Mouse (Mus musculus) testis, postnatal 14 days (tissue): ENCODE results near the gene Zfp53.

Experiments used
- DNase-seq: peaks from one replicate; pipeline ENCODE4 v3.0.0; 2021; ENCODE audit warnings: low spot score

Gene Zfp53

DNA sequence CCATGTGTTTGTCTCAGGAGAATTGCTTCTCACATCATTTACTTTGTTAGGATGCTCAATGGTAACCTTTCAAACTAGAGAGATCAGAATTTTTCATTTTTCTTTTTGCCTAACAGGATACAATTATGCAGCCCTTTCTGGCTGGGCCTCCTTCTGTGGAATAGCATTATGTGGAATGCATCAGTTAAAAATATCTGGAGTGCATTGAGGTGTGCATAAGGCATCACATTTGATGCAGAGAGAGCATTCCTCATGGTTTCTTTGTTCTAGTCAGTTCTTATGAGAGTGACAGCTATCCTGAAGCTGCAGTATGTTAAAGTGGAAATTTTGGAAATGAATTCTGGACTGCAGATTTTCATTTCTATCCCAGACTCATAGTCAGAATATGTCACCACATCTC is 37.5 kb downstream of the Zfp53 start:
- no peak for DNase-seq

DNA sequence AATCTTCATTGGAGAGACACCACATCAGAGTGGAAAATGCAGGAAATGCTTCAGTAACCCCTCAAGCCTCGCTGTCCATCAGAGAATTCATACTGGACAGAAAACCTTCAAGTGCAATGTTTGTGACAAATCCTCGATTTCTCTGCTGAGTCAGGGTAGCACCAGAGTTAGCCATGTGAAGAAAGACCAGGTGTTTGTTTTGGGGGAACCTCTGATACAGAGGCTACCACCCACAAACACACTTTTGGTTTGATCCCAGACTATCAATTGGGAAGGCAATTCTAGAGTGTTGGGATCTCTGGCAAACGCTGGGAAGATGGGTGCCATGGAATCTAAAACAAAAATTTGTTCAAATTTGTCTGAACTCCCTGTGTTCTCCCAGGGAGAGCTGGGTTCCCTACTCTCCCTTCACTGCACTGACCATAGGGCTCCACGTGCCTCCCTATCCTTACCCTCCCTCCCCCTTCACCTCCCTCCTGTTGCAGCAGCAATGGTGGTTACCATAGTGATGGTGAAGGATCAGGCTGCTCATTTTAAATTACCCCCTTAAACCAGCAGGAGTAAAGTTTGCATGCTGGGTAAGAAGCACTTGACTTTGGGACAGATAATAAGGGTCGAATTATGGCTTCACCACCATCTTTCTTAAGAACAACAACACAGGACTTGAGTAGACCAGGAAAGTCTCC is 42.0 kb downstream of the Zfp53 start:
- no peak for DNase-seq

DNA sequence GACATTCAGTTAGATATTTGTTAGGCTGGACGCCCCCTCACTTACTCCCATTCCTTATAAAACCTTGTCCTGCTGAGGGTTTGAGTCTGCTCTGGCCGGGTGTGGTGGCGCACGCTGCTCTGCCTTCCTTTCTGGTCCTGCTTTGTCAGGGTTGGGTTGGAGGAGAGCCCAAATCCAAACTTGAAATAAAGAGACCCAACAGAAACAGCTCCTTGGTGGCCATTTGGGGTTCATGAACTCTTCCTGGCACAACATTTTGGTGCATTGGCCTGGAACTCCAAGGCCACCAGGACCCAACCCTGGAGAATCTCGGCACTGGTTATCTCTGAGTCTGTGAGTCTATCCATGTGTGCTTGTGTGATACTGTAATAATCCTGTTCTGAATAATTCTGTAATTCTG is 42.8 kb downstream of the Zfp53 start:
- no peak for DNase-seq

DNA sequence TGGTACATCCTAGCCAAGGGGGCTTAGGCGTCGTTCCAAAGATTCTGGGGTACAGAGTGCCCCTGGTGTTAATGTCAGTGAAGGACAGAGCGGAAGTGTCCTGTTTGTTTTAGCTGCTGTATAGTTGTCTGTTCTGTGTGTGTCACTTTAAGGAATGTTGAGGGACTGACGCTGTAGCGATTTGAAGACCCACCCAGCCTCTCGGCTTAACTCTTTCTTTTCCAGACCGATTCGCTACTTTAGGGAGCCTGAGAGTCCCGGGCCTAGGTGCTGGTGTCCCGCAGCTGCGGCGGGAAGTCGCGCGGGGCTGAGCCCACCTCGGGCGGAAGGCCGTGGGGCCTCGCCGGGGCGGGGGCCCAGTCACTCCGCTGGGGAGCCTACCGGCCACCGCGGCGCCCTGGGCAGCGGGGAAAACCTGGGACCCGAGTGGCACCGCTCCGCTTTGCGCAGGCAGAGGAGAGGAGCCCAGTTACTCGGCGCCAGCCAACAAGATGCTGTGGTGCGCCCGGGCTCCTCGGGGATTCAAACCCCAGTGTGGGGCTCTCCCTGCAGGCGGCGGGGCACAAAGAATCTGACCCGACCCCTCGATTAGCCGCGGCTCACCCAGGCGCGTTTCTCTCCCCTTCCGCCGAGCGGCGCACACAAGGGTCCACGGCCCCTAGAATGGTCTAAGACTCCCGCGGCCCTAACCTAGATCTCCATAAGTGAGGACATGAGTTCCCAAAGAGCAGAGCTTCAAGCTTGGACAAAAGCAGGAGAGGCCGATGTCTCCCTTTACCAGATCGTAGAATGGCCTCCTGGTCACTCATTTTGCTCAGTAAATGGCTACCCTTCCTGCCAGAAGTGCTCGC is 43.5 kb downstream of the Zfp53 start:
- peak; percentile 66 for DNase-seq

DNA sequence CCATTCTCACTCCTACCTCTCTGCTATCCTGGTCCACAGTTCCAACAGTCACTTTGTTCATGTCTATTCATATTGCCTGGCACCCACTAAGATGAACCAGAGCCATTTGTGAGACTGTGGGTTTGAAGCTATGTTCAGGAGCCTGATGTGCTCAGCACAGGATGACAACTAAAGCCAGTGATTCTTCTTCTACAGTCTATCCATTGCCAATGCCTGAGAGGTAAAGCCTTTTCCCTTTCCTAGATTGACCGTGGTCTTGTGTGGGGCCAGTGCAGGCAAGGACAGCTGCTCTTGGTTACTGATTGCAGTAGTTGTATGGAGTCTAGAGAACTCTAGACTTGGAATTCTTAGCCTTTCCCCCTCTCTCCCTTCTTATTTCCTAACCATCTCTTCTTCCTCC is 45.2 kb downstream of the Zfp53 start:
- no peak for DNase-seq

DNA sequence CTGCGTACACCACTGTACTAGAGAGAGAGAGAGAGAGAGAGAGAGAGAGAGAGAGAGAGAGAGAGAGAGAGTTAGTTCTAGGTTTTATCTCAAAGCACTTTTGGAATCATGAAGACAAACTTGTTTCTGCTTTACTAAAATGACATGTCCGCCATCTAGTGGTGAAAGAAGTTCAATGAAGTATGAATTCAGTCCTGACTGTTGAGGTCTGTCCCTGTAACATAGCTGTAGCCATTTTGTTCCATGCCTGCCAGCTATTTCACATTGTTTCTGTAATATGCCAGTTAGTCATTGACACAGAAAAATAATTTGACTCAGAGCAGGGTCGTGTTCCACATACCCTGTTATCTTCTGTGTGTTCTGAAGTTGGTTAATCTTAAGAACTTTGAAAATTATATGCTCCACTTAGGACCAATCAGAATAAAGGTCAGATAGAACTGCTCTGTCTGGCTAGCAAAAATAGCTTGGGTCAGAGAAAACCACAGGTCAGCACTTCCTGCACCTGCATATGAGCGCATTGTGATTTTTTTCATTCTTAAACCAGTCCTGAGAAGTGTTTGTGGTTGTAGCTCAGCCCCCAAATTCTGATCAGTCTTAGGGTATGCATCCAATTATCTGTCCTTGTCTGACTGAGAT is 45.8 kb downstream of the Zfp53 start:
- peak; percentile 38 for DNase-seq

DNA sequence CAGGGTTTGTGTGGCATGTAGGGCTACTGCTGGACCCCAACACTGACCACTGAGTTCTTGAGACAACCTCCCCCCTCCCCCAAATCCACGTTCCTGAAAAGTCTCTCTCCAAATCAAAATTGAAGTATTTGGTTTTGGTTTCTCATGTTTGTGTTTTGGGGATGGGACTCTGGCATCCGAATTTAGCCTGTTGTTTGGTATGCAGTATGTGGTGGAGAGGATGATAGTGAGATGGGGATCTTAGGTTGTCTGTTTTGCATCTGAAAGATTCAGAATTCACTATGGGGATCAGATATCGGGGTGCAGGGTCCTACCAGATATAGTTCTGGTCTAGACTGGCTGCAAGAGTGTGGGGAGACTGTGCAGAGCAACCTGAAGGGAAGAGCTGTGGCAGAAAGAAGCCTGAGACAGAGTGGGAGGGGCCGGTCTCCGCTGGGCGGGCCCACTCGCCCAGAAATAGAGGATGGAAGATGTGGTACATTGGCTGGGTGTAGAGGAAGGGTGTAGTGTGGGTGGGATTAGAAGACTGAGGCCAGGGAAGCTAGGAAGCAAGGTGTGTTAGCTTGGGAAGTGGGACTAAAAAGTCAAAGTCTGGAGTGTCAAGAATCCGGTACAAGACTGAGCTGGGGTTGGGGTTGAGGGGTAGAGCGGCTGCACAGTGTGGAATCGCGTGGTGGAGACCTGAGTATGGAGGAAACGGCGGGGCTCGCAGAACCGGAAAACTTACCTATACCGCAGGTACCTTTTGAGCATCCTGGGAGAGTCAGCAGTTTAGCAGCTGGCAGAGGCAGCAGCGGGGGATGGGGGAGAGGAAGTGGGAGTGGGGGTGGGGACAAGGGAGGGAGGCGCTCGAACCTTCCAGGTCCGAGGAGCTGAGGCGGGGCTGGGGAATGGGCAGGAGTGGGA is 46.6 kb downstream of the Zfp53 start, which contains the start of gene Zfp52:
TSS of gene Zfp52 (plus strand) at position 444 of the 906 bp plus-strand sequence.
- no peak for DNase-seq

DNA sequence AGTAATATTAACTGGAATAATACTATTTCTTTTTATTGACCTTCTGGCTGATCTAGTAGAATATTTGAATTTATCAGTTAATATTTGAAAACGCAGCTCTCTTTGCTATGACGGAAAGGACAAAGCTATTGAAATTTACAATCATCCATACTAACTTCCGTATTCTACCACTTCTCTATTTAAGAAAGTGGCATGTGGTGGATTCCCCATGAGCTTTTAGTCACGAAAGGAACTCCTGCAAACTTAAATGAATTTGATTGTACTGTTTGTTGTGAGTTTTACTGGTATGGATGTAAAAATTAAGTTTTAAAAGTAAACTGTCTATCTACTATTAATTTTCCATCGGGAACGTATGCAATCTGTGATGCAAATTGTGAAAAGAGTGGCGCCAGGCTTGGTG is 47.3 kb downstream of the Zfp53 start:
- no peak for DNase-seq

DNA sequence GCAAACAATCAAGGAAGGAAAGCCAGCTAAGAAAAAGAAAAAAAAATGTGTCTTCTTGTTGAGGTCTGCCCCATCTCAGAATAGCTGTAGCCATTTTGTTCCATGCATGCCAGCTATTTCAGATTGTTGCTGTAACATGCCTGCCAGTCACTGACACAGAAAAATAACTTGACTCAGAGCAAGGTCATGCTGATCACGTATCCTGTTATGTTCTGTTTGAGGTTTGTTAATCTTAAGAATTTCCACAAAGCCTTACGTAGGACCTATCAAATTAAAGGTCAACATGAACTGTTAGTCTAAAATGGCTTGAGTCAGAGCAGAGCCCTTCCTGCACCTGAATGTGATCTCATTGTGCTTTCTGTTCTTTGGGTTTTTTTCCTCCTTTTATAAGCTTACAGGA is 47.9 kb downstream of the Zfp53 start:
- DNase-seq: no peak

DNA sequence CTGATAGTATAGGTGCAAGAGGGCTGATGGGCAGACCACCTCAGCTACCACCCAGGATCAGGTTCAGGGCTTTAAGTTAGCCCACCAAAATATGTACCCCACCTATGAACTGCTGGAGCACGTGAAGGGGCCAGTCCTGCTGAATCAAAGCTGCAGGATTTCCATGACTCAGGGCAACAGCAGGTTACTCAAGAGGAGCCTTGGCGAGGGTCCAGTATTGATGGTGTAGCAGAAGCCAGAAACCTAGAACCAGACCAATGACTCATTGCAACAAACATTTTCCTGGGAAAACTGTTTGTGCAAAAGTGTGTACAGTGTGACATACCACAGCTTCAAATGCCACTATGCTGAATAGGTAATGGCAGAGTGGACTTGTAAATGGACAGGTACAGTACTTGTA is 69.0 kb downstream of the Zfp53 start:
- no peak for DNase-seq
